Mouse (Mus musculus): ENCODE data around the gene Ddr2.

Gene Ddr2

DNA sequence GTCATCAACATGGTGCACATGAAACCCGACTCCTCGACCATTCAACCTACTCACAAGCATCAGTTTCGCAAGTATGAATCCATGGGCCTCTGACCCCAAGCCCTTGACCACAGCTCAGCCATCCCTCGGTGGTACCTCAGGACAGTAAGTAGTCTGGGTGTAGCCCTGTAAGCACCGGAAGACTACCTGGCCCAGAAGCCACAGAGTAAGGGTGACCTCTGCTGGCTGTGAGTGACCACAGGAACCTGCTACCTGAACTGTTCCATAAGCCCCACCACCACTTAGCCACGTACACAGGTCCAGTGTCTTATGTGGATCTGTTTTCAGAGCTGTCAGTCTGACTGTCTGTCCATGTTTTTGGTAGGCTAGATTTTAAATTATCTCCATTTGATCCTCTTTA lies 162.9 kb downstream of the Ddr2 start:
- DNase-seq (ENCODE audit: low read depth) = no peak

DNA sequence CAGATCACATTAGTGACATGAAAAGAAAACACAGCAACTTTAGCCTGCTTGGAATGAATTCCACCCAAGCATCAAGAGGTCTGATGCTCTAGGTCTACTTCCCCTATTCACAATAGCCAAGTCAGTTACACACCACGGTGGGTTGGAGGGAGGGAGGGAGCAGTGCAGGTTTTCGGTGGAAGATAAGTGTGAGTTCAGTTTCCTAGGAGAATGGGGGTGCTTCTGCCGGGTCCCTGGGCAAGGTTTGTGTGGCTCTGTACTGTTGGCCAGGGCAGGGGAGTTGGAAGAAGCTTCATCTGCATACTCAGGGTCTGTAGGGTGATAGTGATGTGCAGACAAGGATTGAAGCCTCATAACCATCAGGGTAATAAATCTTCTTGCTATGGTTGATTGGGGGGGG lies 164.6 kb downstream of the Ddr2 start:
- DNase-seq (ENCODE audit: low read depth) = no peak

DNA sequence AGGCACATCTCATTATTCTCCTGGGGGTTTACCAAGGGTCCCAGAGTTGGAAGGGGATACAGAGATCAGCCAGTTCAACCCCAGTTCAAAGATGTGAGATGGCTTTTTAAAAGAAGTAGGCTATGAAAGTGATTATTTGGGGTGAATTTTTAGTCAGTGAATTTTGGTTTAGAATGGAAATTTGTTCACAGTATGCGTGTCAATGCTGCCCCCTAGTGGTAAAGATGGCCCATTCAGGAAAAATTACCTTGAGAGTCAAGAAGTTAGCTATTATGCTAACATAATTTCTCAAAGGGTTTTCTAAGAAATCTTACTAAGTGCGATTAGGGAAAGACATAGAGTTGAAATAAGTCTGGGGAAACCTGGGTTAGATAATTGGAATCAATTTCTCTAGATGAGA lies 171.2 kb downstream of the Ddr2 start:
- DNase-seq (ENCODE audit: low read depth) = peak; percentile 70

DNA sequence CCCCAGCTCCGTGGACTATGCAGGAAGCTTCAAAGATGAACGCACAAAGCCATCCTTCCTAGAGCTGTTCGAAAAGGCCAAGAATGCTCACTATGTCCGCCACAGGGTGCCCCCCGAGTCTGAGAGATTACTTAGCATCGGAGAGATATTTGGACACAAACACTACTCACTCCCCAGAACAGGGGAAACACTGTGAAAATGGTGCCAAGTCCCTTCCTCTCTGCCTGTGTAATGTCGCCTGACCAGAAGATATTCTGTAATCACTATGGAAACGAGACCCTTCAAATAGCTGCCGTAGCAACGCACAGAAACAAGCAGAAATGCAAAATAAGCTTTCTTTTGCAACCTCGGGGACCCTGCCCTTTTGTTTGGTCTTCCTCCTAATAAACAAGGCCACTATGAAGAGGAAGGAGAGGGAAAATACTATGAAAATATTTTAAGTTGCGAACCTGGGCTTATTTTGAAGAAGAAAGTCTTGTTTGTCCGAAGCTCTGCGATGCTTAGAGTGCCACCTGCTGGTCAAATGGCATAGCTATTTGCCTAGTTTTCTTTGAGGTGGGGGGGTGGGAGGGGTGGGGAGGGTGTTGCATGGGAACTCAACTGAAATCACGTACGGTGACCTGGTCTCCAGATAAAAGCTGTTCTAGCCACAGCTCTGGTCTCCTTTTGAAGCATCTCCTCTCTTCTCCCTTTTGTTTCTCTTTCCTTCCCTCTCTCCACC lies 176.4 kb downstream of the Ddr2 start:
- DNase-seq (ENCODE audit: low read depth) = peak; percentile 66

DNA sequence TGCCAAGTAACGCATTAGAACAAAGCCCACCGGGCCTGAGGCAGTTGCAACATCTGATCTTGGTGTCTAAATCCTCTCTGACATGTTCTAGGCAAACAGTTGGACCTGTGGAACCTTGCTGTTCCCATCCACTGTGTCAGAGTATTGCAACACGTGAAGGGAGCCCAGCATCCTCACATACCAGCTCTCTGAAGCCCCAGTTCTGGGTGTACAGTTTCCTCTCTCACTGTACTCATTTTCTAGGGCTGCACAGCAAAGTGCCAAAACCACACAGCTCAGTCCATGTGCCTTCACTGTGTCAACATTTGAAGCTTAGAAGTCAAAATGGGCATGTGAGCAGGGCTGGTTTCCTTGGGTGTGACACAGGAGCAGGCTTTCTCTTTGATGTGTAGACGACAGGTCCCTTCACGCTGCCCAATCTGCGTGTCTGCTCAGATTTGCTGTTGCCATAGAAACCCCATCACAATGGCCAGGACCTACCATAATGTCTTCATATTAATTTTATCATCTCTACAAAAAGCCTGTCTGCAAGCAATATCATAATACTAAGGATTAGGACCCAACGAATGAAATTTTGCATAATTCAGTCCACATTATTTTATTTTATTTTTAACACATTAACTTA lies 178.3 kb downstream of the Ddr2 start:
- DNase-seq (ENCODE audit: low read depth) = no peak

DNA sequence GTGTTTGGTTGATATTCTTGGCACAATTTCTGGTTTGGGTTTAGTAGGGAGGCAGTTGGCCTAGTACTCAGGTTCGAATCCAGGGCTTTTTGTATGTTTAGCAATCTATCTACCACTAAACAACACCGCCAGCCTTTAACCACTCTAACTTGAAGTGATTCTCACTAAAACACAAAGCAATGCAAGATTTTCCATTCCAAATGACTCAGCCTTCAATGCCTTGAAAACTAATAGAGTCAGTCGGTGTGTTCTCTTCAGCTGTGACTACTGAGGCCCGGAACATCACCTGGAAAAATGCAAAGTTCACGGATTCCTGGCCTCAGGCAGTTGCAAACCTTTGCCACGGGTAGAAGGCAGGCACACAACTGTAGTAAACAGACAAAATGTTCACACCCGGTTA lies 178.9 kb downstream of the Ddr2 start:
- no peak for DNase-seq (ENCODE audit: low read depth)

DNA sequence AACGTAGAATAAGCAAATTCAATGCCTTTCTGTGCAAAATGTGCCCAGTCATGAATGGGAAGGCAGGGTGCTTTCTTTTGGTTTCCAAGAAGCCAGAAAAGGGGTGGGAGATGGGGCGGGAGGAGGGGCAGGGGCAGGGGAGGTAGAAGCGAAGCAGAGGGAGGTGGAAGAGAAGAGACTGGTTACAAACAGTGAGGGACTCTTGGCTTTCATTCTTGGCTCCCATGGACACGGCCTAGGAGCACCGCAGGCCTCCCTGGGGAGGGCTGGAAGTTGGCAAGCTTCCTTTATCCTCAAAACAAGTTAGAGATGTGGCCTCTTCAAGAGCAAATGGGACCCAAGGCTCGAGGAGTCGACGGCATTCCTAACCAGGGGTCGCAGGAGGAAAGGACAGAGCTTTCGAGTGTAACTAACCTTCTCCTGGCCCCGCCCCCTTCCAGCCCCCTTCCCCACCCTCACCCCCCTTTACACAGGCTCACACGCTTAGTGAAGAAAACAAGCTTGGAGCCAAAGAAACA lies 182.0 kb downstream of the Ddr2 start, which contains the start of gene Ccdc190:
Gene Ccdc190 (plus strand): TSS at position 195 of the 518 bp plus-strand sequence.
- no peak for DNase-seq (ENCODE audit: low read depth)

DNA sequence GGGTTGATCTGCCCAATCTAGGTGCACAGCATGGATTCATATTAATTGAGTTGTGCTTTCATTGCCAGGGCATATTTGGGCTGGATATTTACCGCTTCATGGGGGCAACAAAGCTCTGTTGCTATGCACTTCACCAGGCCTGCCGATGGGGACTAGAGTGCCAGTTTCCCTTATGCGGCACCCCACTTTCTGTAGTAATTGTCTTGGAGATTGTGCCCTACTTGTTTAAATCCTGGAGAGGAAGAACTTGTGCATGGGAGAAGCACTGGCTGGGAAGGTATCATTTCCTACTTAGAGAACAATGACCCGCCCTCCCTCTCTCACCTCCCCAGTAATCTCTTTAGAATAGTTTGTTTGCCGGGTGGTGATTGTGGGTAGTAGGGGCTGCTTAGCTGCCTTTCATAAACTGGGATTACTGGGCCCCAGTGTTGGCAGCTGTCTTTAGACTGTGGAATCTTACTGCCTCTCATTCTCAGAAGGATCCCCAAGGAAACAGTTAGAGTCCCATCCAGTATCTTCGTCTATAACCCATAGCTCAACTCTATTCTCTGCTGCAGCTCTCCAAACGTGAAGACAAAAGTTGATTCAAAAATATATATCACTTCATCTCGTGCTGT lies 182.7 kb downstream of the Ddr2 start:
- DNase-seq (ENCODE audit: low read depth) = no peak

DNA sequence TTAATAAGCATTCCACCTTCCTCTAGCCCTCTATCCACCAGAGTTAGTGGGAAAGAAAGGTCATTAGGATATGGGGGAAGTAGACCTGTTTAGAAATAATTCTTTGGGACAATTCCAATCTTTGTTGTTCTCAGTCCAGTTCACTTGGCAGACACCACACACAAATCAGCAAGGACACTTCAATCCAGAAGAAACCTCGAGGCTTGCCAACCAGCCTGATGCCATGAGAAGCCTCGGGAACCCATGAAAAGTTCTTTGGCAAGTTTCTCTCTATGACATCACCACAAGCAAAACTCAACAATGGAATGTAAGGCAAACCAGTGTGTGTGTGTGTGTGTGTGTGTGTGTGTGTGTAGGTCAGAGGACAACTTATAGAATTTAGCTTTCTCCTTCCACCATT lies 186.0 kb downstream of the Ddr2 start:
- no peak for DNase-seq (ENCODE audit: low read depth)
